Mouse (Mus musculus) heart, postnatal 10 days (tissue): ENCODE results near the gene Cpne5. TPM values are rescaled to one million over a fixed set of nuclear protein-coding genes. Genes with fewer than 3 reads are reported as not detected.
A peak's percentile ranks its signal among the peaks of the same experiment; 100 is the strongest.

Experiments used
- DNase-seq, 2 experiments: peaks; one replicate each; pipeline ENCODE4 v3.0.0; 2021
- intact Hi-C: fragments of 180-260 bp; cut with DNase I; formaldehyde crosslinking; loops from one replicate; pipeline ENCODE4 v1.15.1; 2025
- total RNA-seq, 2 experiments: library from RNA; stranded (reverse); gene quantifications; 2 replicates each; pipeline ENCODE4 v1.2.3; 2021

The Cpne5 gene
- total RNA-seq, 2 experiments from 2014 or later: 2.7 to 5.7 TPM

DNA sequence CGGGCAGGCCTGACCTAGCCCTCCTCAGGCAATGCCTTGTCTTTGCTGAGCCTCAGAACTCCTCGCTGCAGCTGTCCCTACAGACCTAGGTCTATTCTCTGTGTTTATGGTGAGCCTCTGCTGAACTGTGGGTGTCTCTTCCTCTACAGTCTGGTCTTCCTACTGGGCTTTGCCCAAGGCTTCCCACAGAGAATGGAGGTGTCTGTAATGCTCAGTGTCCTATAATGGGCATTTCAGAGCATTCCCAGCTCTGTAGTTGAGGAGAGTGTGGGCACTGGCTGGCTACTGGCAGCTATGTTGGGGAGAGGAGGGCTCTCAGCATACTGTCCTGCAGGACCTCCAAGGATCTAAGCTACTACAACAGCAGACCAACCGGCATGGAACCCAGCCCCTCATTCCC is 62.3 kb downstream of the Cpne5 start:
- DNase-seq: no peak
- intact Hi-C loops: loop anchor here (2.0 kb wide), 1 partner anchor 195 kb away; no protein-coding TSS in a partner anchor

DNA sequence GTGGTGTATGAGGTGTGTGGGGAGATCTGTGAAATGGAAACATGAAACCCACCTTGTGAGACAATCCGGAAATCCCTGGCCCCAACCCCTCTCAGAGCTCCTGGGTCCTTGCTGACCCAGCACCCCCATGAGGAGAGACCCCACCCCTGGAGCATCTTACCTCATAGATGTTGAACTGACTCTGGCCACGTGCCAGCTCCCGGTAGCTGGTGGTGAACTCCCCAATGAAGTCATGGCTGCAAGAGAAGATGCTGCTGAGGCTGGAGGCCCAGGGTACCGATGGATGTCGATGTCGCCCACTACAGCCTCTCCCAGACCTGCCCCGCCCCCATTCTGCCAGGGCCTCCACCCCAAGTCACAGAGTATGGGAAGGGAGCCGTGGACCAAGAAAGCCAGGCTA is 64.8 kb downstream of the Cpne5 start:
- no peak for DNase-seq
- intact Hi-C loops: no loop called here

DNA sequence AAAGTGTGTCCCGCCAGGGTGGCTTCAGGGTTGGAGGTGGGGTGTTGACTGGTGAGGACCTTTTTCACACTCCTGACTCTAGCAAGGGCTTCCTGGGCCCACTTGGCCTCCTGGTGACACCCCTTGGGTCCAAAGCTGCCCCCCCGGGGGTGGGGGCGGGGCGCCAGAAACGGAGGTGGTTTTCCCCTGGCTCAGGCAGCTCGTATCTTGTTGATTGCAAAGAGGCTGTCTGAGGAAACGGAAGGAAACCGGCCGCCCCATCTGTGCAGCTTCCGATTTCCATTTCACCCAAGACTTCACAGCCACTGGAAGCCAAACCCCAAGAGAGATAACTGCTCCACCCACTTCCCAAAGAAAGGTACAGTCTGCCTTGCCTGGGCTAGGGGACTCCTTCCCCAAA is 65.9 kb downstream of the Cpne5 start:
- no peak for DNase-seq
- intact Hi-C loops: no loop called here

DNA sequence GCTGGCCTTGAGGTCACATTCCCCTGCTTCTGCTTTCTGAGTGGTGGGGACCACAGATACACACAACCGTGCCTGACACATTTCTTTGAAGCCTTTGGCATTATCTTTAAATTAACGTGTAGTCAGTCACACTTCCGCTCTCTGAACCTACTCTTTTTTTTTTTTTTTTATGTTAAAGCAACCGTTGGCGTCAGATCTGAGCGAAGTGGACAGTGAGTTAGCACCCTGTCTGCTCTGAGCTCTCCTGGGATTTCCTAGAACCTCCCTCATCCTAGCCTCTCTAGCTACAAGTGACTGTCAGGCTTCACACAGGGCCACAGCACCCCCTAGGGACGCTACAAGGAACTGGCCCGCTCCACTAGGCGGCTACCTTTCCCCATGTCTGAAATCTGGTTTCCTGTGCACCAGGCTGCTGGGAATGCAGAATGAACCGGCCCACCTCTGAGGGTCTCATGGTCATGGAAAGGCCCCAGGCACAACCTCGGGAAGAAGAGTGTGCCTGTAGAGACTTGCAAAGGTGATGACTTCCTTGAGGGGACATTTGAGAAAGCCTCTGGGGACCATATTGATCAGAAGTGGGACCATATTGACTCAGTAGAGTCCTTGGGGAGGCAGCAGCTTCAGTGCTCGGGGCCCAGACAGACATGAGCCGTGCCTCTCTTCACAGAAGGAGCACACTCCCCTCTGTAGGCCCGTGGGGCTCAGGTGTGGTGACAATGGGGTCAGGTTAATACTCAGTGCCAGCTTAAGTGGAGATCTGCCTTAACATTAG is 66.8 kb downstream of the Cpne5 start:
- intact Hi-C loops: loop anchor here (1.0 to 2.0 kb wide), 2 partner anchors 76 to 184 kb away; no protein-coding TSS in a partner anchor
- DNase-seq: peak; percentile 89 to 92

DNA sequence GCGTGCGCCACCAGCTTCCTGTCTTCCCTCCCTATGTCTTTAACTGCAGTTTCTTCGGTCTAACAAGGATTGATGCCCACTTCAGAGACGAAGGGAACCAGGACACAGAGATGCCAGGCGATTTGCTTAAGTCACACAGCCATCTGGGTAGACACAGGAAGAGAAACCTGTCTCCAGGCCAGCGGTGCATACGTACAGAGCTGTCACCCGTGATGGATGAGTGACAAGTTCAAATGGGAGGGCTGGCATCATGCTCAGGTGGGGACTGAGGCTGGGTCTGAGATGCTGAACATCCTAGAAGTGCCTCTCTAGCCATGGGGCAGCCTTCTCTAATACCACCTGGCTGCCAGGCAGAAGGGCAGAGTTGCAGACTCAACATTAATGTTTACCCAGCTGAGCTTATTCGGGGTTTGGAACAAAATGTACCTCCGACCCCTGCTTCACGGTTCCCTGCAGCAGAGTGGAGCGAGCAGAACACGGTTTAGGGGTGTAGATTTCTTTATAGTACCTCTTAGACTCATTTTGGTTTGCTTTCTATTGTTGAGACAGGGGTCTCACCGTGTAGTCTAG is 67.5 kb downstream of the Cpne5 start:
- intact Hi-C loops: loop anchor here (2.0 kb wide), 1 partner anchor 184 kb away; no protein-coding TSS in a partner anchor
- DNase-seq: no peak

DNA sequence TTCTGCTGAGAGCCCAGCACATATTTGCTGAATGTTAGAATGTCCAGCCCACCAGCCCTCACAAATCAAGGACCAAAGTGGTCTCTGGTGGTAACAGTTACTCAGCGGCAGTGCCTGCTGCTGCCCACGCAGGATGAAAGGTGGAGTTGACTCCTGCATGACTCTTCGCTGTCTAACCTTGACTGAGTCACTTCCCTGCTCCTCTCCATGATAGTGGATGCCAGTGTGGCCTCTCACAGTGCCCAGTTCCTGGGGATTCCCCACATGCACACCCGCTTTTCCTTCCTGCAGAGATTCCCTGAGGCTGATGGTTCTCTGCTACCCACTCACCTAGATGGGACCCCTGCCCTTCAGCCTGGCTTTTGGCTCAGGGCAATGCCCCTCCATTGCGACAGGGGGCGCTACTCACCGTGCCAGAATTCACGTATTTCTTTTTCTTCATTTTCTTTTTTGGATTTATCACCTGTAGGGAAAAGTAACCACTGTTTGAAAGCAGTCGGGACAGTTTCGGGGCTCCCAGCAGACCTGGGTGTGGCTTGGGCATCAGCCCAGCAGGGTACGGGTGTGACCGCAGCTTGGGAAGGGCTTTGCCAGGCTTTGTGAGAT is 68.9 kb downstream of the Cpne5 start:
- DNase-seq: no peak
- intact Hi-C loops: loop anchor here (1.0 to 5.0 kb wide), 2 partner anchors 52 to 120 kb away; no protein-coding TSS in a partner anchor

DNA sequence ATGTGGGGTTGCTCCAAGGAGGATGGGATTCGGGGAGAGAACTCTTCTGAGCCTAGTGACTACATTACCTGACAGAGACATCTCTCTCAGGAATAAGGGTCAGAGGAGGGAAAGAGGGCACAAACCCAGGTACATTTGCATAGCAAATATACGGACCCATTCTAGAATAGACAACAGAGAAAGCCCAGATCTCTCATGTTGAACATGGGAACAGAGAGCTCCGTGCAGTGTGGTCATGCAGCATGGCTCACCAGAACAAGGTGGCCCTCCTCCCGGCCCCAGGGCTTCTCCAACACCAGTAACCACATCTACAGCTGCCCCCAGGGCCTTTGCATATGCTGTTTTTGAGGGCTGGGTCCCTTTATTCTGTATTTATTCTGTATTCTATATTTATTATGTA is 69.5 kb downstream of the Cpne5 start:
- intact Hi-C loops: loop anchor here (5.0 kb wide), 1 partner anchor 51 kb away; no protein-coding TSS in a partner anchor

DNA sequence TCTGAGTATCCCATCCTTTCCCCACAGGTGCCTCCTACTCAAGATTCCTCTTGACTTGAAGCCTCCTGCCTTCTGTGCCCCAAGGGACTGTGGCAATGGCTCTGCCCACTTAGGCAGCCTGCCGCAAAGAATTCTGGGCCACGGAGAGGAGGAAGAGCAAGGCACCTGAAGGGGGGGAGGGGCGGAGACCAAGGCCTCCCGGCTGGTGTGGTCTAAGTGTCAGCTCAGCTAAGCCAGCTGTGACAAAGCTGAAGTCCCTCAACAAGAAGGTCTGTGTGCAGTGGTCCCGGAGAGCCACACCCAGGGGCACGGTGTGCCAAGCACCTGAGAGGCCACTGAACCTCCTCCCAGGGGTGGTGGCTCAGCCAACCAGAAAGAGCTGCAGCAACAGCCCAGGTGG is 70.6 kb downstream of the Cpne5 start:
- intact Hi-C loops: loop anchor here (5.0 kb wide), 1 partner anchor 50 kb away; no protein-coding TSS in a partner anchor
- DNase-seq: no peak

More for the DNA sequence above, 69.5 kb downstream of the Cpne5 start:
- DNase-seq: no peak

- intact Hi-C loops: loop anchor here (5.0 kb wide), 1 partner anchor 49 kb away; no protein-coding TSS in a partner anchor
- no peak for DNase-seq
Measured at GRCm38 (mm10) chr17:29165967-29166578, 71.9 kb downstream of the Cpne5 start.

GRCm38 (mm10) chr17:29165452-29165851 is 72.5 kb downstream of the Cpne5 start:
- intact Hi-C loops: loop anchor here (5.0 kb wide), 1 partner anchor 48 kb away; no protein-coding TSS in a partner anchor
- DNase-seq: no peak

DNA sequence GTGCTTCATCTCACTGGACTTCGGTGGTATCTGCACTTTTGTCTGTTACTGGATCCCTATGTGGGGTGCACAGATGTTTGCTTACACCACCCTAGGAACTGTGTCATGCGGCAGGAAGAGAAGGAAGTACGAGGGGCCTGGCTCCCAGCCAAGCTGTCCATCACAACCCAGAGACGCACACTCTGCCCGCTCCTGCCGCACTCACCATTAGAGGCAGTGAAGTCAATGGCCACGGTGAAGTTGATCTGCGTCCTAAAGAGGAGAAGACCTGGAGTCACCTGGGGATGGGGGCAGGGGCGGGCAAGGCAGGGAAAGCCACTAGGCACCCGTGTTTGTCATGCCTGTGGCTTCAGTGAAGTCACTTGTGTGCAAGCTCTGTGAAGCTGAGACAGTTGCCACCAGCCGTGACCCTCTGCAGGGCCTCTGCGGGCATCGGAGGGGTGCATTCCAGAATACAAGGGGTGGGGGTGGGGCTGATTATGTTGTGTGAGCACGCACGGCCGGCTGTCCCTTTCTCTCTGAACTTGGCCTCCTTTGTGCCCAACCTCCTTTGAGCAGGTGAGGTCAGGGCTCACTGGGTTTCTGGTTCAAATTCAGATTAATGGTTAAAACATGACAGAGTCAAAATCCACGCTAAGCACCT is 73.4 kb downstream of the Cpne5 start:
- intact Hi-C loops: loop anchor here (5.0 kb wide), 1 partner anchor 47 kb away; no protein-coding TSS in a partner anchor
- DNase-seq: peak; percentile 38 to 48

- intact Hi-C loops: no loop called here
- DNase-seq: no peak
Measured at GRCm38 (mm10) chr17:29162334-29162733, 75.6 kb downstream of the Cpne5 start.

GRCm38 (mm10) chr17:29159743-29160455 is 78.1 kb downstream of the Cpne5 start:
- intact Hi-C loops: no loop called here

GRCm38 (mm10) chr17:29159320-29159719 is 78.6 kb downstream of the Cpne5 start:
- intact Hi-C loops: no loop called here
- no peak for DNase-seq

More at GRCm38 (mm10) chr17:29159743-29160455, 78.1 kb downstream of the Cpne5 start:
- DNase-seq: no peak

DNA sequence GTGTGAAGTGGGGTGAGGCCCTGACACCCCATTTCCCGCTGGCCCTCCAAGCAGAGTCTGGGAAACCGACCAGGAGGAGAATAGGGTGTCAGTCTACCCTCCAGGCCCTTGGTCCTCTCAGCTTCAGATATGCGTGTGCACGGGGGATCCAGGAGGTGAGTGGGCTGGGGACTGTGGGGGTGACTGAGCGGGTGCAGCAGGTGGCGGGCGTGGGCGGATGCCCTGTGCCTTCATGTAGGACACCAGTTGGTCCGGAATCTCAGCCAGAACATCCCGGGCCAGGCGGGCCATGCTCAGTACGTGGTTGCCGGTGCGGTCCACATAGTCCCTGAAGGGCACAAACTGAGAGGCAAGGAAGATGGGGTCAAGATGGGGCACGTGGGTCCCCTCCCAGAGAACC is 79.1 kb downstream of the Cpne5 start:
- intact Hi-C loops: no loop called here
- DNase-seq: no peak

DNA sequence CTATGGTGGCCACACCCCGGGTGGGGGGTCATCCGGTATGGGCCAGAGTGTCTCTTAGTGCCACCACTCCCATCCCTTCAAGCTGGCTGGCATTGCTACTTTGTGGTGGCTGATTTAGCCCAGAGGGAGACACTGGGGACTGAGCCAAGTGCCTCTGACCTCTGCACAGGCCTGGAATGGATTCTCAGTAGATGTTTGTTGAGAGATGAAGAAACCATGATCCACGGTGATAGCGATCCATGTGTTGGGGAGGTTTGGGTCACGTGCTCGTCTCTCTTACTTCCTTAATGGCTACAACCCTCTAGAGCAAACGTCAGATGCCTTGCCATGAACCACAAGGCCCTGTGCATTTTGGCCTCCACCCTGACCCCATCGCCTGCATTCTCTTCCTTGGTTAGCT is 81.1 kb downstream of the Cpne5 start:
- DNase-seq: peak in 1 of 2 experiments; percentile 40
- intact Hi-C loops: no loop called here

- intact Hi-C loops: no loop called here
- DNase-seq: no peak
Measured at GRCm38 (mm10) chr17:29156396-29156795, 81.6 kb downstream of the Cpne5 start.

DNA sequence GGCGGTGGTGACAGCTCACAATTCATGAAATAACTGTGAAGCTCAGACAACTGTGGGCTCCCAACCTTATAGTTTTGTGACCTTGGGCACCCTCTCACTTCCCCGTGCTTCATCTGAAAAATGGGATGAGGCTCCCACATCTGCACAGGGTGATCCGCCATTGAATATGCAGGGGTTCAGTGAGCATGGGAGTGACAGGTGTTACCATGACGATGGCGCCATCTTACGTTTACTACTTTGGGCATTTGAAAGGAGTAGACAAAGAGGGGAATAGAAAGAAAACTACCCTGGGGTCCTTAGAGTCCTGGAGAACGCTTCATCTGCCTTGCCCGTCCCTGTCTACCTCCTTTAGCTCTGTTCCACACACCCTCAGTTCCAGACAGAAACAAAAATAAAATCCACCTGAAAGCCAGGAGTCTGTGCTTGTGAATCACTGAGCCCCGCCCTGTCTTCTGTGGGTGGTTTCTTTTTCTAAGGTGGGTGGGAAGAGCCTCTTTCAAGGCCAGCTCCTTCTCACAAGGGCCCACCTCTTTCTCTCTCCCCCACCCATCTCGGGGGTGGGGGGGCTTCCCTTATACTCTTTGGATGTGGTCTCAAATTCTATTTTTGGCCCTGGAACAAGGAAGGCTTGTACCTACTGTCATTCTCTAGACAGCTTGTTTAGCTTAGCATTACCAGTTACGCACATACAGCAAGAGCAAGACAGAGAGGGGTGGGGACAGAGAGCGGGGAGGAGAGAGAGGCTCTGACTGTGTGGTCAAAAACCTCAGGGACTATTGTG is 82.4 kb downstream of the Cpne5 start:
- DNase-seq: no peak
- intact Hi-C loops: no loop called here

DNA sequence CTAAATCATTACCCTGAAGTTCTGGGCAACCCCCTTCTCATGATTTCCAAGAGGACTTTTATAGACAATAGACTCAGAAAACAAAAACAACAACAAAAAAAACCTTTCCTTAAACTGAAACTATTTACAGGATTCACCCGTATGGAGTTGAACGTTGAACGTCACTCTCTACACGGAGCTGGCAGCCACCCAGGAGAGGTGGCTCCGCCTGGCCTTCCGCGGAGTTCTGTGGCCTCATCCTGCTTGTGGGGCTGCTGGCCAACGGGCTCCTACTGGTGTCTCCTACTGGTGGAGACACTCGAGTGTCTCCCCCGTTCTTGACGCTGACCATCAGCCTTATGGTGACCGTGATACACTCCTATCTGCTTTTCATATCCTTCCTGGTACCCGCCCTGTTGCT is 83.7 kb downstream of the Cpne5 start:
- no peak for DNase-seq
- intact Hi-C loops: no loop called here
